Mouse (Mus musculus): ENCODE measurements around the gene Prl8a8.

Gene Prl8a8

DNA sequence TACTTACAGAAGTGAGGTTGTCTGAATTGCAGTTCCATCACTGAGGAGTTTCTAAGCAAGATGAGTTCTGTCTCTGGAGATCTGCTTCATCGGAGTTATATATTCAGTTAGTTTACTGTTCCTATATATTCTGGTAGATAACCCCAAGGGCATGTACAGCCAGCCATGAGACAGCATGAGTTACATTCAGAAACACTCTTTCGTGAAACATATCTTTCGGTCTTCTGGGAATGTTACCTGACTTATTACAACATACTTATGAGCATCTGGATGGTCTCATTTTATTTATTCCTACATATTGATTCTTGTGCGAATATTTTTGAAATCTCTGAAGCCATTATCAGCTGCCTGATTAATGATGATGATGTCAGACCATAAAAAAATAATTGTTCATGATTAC is at the start of gene Prl8a8:
TSS of gene Prl8a8 (minus strand) at position 101 of the 400 bp plus-strand sequence.
- no peak for DNase-seq (ENCODE audit: low spot score)

DNA sequence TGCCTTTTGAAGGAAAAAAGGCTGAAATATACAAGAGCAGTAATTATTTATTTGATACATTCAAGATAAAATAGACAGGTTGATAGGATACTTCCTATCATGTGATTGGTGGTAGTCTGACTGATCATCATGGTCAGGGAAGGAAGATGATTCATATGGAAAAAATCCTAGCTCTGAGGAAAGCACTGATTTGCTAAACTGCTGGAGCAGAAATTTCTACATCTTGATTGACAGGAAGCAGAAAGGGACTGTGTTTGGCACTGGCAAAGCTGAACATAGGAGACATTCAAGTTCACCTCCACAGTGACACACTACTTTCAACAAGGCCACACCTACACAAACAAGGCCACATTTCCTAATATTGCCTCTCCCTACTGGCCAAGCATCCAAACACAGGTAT is 40.3 kb upstream of the Prl8a8 start:
- no peak for DNase-seq (ENCODE audit: low spot score)

DNA sequence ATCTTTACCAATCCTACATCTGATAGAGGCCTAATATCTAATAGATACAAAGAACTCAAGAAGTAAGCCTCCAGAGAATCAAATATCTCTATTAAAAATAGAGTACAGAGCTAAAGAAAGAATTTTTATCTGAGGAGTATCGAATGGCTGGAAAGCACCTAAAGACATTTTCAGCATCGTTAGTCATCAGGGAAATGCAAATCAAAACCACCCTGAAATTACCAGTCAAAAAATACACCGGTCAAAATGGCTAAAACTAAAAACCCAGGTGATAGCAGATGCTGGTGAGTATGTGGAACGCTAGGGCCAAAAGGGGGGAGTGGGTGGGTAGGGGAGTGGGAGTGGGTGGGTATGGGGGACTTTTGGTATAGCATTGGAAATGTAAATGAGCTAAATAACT is 10.1 kb upstream of the Prl8a8 start:
- no peak for DNase-seq (ENCODE audit: low spot score)

DNA sequence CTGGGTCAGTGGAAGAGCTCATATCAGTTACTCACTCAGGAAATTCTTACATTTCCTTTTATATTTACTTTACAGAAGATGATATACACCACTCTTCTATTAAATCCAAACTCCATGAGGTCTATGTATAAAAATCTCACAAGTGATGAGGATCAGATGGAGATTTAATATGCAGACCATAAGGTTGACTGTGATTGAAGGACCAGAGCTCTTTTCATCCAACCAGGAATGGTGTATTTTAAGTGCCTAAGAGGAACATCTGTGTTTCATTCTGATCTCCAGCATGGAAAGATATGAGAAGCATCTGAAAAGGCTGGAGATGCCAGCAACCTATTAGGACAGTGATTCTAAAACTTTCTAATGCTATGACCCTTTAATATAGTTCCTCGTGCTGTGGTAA is 5.4 kb downstream of the Prl8a8 start:
- DNase-seq (ENCODE audit: low spot score): peak; percentile 21

Measured in embryo, embryonic 10.5 days (tissue).